ENCODE assay signal across 23 mouse cellular contexts in the genomic region with DNA sequence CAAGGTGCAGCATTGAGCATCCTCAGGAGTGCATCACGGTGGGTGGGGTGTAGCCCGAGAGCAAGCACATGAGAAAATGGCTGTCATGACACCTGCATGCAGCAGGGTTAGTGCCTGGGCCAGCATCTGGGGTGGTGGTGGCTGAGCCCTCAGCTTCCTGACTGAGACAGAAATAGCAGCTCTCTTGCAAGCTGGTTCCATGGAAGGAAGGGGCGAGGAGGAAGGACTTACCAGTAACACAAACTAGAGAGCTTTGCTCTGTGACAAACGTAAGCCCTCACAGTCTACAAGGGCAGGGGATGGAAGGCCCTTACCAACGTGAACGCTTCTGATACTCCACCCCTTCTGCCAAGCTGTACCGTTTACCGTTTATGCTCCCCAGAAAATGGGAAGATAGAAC.
DNase-seq lines count a peak whose midpoint lies in the region; ATAC-seq lines count a peak whose summit lies in the region.
"Had no signal": no experiment of that assay in that cellular context is flagged by ENCODE, and none has a peak within 500 bp of the region (broad histone marks: within the 10 kb centered on the region; RNA-seq: fewer than 3 reads in every experiment).

No protein-coding gene starts in this region.

- no peaks in the 10 kb centered on the region for H3K27me3 ChIP-seq in forebrain, embryonic 11.5 days (ENCODE audit: control insufficient read depth, insufficient read depth, low read length)
- H3K27me3 ChIP-seq in midbrain, embryonic 16.5 days (ENCODE audit: control insufficient read depth, insufficient read depth, low read depth, low read length): no peaks in the 10 kb centered on the region
- H3K27me3 ChIP-seq: embryonic facial prominence, embryonic 12.5 days; forebrain, embryonic 15.5 days; hindbrain, embryonic 15.5 days; intestine, embryonic 15.5 days; liver, embryonic 13.5 days; neural tube, embryonic 12.5 days had no signal

- no peaks in the 10 kb centered on the region for H3K4me1 ChIP-seq in forebrain, embryonic 11.5 days (replicated peaks; ENCODE audit: control insufficient read depth, insufficient read depth, low read length)
- H3K4me1 ChIP-seq in midbrain, embryonic 16.5 days (ENCODE audit: control insufficient read depth, insufficient read depth, low read length): no peaks in the 10 kb centered on the region
- H3K4me1 ChIP-seq: embryonic facial prominence, embryonic 12.5 days; forebrain, embryonic 15.5 days; heart, embryonic 13.5 days; hindbrain, embryonic 15.5 days; intestine, embryonic 15.5 days; midbrain, embryonic 12.5 days; neural tube, embryonic 12.5 days had no signal

- no peaks in the 10 kb centered on the region for H3K36me3 ChIP-seq in forebrain, embryonic 11.5 days (ENCODE audit: control insufficient read depth, insufficient read depth, low read length)
- no peaks in the 10 kb centered on the region for H3K36me3 ChIP-seq in midbrain, embryonic 16.5 days (ENCODE audit: control insufficient read depth, insufficient read depth, low read length)
- H3K36me3 ChIP-seq: embryonic facial prominence, embryonic 12.5 days; forebrain, embryonic 15.5 days; heart, embryonic 13.5 days; hindbrain, embryonic 15.5 days; intestine, embryonic 15.5 days; liver, embryonic 13.5 days; midbrain, embryonic 12.5 days; neural tube, embryonic 12.5 days had no signal

- whole genome bisulfite sequencing in forebrain, embryonic 11.5 days: 84% methylated on average over 8 of the region's 8 CpGs
- WGBS in midbrain, embryonic 16.5 days: 81% methylated on average over 8 of the region's 8 CpGs

- no peaks in the 10 kb centered on the region for H3K9me3 ChIP-seq in forebrain, embryonic 11.5 days (ENCODE audit: control insufficient read depth, low read length)
- H3K9me3 ChIP-seq in midbrain, embryonic 16.5 days (replicated peaks; ENCODE audit: control insufficient read depth, low read length, poor library complexity, severe bottlenecking): no peaks in the 10 kb centered on the region
- H3K9me3 ChIP-seq: embryonic facial prominence, embryonic 12.5 days; forebrain, embryonic 15.5 days; heart, embryonic 13.5 days; hindbrain, embryonic 15.5 days; intestine, embryonic 15.5 days; liver, embryonic 13.5 days; midbrain, embryonic 12.5 days; neural tube, embryonic 12.5 days had no signal

- intact Hi-C loops in gastrocnemius, postnatal 14 days (cut with DNase I; ENCODE audit: low total_unique reads): no loop called here

- DNase-seq in layer of hippocampus, adult 11-12 months (ENCODE audit: low spot score): peak; percentile 44
- DNase-seq in layer of hippocampus, postnatal 25 days (ENCODE audit: extremely low spot score in 1 of 2, low spot score in 1 of 2): no peak
- peak; percentile 33 for DNase-seq in right cerebral cortex, postnatal 14 days
- DNase-seq in right cerebral cortex, postnatal 4 days: no peak
- no peak for DNase-seq in forebrain, embryonic 11.5 days (ENCODE audit: low spot score)
- no peak for DNase-seq in gastrocnemius, postnatal 14 days
- DNase-seq: adrenal gland, postnatal 36 days; cerebellum, adult 8-10 months; kidney, postnatal 4 days; liver, embryonic 13.5 days; lung, embryonic 14.5 days; lung, postnatal 36 days; right cerebral cortex, adult 18-20 months had no signal

- H3K4me2 ChIP-seq in forebrain, embryonic 11.5 days (ENCODE audit: low read depth, low read length, severe bottlenecking): no peak overlapping the region
- H3K4me2 ChIP-seq in midbrain, embryonic 16.5 days (ENCODE audit: low read length): no peak overlapping the region
- H3K4me2 ChIP-seq: embryonic facial prominence, embryonic 12.5 days; forebrain, embryonic 15.5 days; heart, embryonic 13.5 days; hindbrain, embryonic 15.5 days; intestine, embryonic 15.5 days; liver, embryonic 13.5 days; lung, embryonic 14.5 days; midbrain, embryonic 12.5 days; neural tube, embryonic 12.5 days had no signal

- H3K9ac ChIP-seq in forebrain, embryonic 11.5 days (ENCODE audit: low read length): no peak overlapping the region
- no peak overlapping the region for H3K9ac ChIP-seq in midbrain, embryonic 16.5 days (ENCODE audit: low read depth, low read length)
- H3K9ac ChIP-seq: embryonic facial prominence, embryonic 12.5 days; forebrain, embryonic 15.5 days; heart, embryonic 13.5 days; hindbrain, embryonic 15.5 days; intestine, embryonic 15.5 days; liver, embryonic 13.5 days; lung, embryonic 14.5 days; midbrain, embryonic 12.5 days; neural tube, embryonic 12.5 days had no signal

- H3K27ac ChIP-seq in forebrain, embryonic 11.5 days (ENCODE audit: low read depth, low read length): no peak overlapping the region
- no peak overlapping the region for H3K27ac ChIP-seq in midbrain, embryonic 16.5 days (ENCODE audit: low read length)
- H3K27ac ChIP-seq: embryonic facial prominence, embryonic 12.5 days; forebrain, embryonic 15.5 days; heart, embryonic 13.5 days; hindbrain, embryonic 15.5 days; intestine, embryonic 15.5 days; liver, embryonic 13.5 days; midbrain, embryonic 12.5 days; neural tube, embryonic 12.5 days had no signal

- H3K4me3 ChIP-seq in forebrain, embryonic 11.5 days (ENCODE audit: low read depth, low read length): no peak overlapping the region
- H3K4me3 ChIP-seq in midbrain, embryonic 16.5 days (ENCODE audit: low read depth, low read length): no peak overlapping the region
- H3K4me3 ChIP-seq: embryonic facial prominence, embryonic 12.5 days; erythroblast, embryonic 14.5 days; forebrain, embryonic 15.5 days; heart, embryonic 13.5 days; hindbrain, embryonic 15.5 days; intestine, embryonic 15.5 days; liver, embryonic 13.5 days; midbrain, embryonic 12.5 days; neural tube, embryonic 12.5 days had no signal

- peak; percentile 23; the same call in 1 of the 2 replicates for ATAC-seq in megakaryocyte progenitor cell, adult 5-6 weeks (replicated peaks; ENCODE audit: poor library complexity)
- ATAC-seq in forebrain, embryonic 11.5 days (replicated peaks; ENCODE audit: low FRiP score): no peak
- ATAC-seq in midbrain, embryonic 16.5 days: no peak
- ATAC-seq: forebrain, embryonic 15.5 days; intestine, embryonic 15.5 days had no signal

Comparison
In these comparisons a context has a peak if more than half of its experiments do, and no peak if none do; other contexts are left out.
1. DNase-seq: peak in layer of hippocampus, adult 11-12 months (single experiment) and right cerebral cortex, postnatal 14 days (single experiment); none in layer of hippocampus, postnatal 25 days (0 of 2), right cerebral cortex, postnatal 4 days (single experiment), forebrain, embryonic 11.5 days (single experiment) and gastrocnemius, postnatal 14 days (single experiment).